ENCODE assay signal across 24 mouse cellular contexts in the genomic region with DNA sequence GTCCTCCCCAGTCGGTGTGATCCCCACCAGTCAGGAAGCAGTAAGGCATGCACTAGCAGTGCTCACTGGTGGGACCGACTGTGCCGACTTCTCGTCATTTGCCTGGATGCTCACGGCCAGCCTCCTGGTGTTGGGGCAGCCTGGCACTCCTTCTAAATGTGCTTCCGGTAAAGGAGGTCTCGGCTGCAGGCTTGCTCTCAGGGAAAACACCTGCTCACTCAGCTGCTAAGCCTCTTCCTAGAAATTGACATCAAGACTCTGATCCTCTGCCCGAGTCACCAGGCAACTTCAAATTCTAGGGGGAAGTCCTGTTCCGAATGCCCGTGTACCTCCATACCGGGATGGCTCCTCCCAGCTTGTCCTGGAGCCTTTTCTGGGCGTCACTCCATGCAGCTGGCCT. TPM values are rescaled to one million over a fixed set of nuclear protein-coding genes. Genes with fewer than 3 reads are reported as not detected.
DNase-seq lines count a peak whose midpoint lies in the region; ATAC-seq and TF ChIP-seq lines count a peak whose summit lies in the region.
"Had no signal": no experiment of that assay in that cellular context is flagged by ENCODE, and none has a peak within 500 bp of the region (broad histone marks: within the 10 kb centered on the region; RNA-seq: fewer than 3 reads in every experiment).

No protein-coding gene starts in this region.

- peak; percentile 21 for DNase-seq in gastrocnemius, postnatal 14 days
- DNase-seq in gastrocnemius, adult 18-20 months (ENCODE audit: low spot score), result no peak
- no peak for DNase-seq in midbrain, embryonic 10.5 days (ENCODE audit: low spot score)
- peak; percentile 61 for DNase-seq in CH12.LX (ENCODE audit: extremely low read depth)
- no peak for DNase-seq in thymus, adult 2 months
- DNase-seq: adrenal gland, adult 2 months; adrenal gland, postnatal 10 days; adrenal gland, postnatal 25 days; cerebellum, adult 11 months; cerebellum, adult 18-20 months; cerebellum, adult 8-10 months; cerebellum, adult 9-11 months; cerebellum, postnatal 14 days; cerebellum, postnatal 36 days; embryo, embryonic 11 days had no signal

- WGBS in midbrain, embryonic 13.5 days, result 90% methylated on average over 12 of the region's 12 CpGs
- 94% methylated on average over 12 of the region's 12 CpGs for WGBS in midbrain, embryonic 10.5 days
- 96% methylated on average over 12 of the region's 12 CpGs for WGBS in thymus, adult 2 months

- no peak overlapping the region for H3K9ac ChIP-seq in midbrain, embryonic 13.5 days (replicated peaks)
- no peak overlapping the region for H3K9ac ChIP-seq in CH12.LX (ENCODE audit: insufficient read depth, low read depth)
- H3K9ac ChIP-seq: embryonic facial prominence, embryonic 13.5 days; embryonic facial prominence, embryonic 15.5 days; forebrain, embryonic 13.5 days had no signal

- no peak overlapping the region for H3K4me2 ChIP-seq in midbrain, embryonic 13.5 days (replicated peaks)
- no peak overlapping the region for H3K4me2 ChIP-seq in CH12.LX (ENCODE audit: insufficient read depth, low read depth, poor library complexity, severe bottlenecking)
- H3K4me2 ChIP-seq in myocyte (ENCODE audit: low read depth), result no peak overlapping the region
- H3K4me2 ChIP-seq: embryonic facial prominence, embryonic 13.5 days; embryonic facial prominence, embryonic 15.5 days; forebrain, embryonic 13.5 days had no signal

- H3K36me3 ChIP-seq in midbrain, embryonic 13.5 days, result no peaks in the 10 kb centered on the region
- no peaks in the 10 kb centered on the region for H3K36me3 ChIP-seq in midbrain, embryonic 10.5 days
- H3K36me3 ChIP-seq in CH12.LX (replicated peaks in 1 of 2; ENCODE audit: control insufficient read depth in 1 of 2, insufficient read depth in 1 of 2, low read length in 1 of 2) (peaks cover 0 to 47% of the 10 kb centered on the region in 2 experiments), myocyte (ENCODE audit: control insufficient read depth, insufficient read depth) (peaks cover 11% of the 10 kb centered on the region)
- H3K36me3 ChIP-seq in thymus, adult 2 months (ENCODE audit: control insufficient read depth, insufficient read depth, low read length), result no peaks in the 10 kb centered on the region
- H3K36me3 ChIP-seq: embryonic facial prominence, embryonic 13.5 days; embryonic facial prominence, embryonic 15.5 days; G1E had no signal

- no peak overlapping the region for H3K4me3 ChIP-seq in midbrain, embryonic 13.5 days (replicated peaks)
- no peak overlapping the region for H3K4me3 ChIP-seq in midbrain, embryonic 10.5 days
- H3K4me3 ChIP-seq in CH12.LX (replicated peaks in 1 of 3; ENCODE audit: low read depth in 2 of 3, low read length in 2 of 3, poor library complexity in 1 of 3) (peak overlapping the region in 1 of 3 experiments; percentile 9), myocyte (no peak overlapping the region)
- H3K4me3 ChIP-seq in thymus, adult 2 months (ENCODE audit: control insufficient read depth, insufficient read depth, low read length), result no peak overlapping the region
- H3K4me3 ChIP-seq: embryonic facial prominence, embryonic 13.5 days; embryonic facial prominence, embryonic 15.5 days; erythroblast, embryonic 14.5 days; forebrain, embryonic 13.5 days had no signal

- dilution Hi-C loops in CH12.LX (cut with MboI; ENCODE audit: extremely low pct_ligation_motif_present, extremely low pct_unique_long_range_greater_than_20kb, low sequenced_read_pairs), result no loop called here

- TF ChIP-seq CTCF in CH12.LX (conservative IDR thresholded peaks at IDR 0.05 in 1 of 2, IDR thresholded peaks at IDR 0.05 in 1 of 2; ENCODE audit: low read depth in 2 of 2, low read length in 2 of 2), result no peak
- no peak for TF ChIP-seq CTCF in thymus, adult 2 months (IDR thresholded peaks at IDR 0.05; ENCODE audit: borderline replicate concordance, control insufficient read depth, extremely low read depth, insufficient read depth, low read length, poor library complexity)

- no peak for TF ChIP-seq RAD21 in CH12.LX (IDR thresholded peaks at IDR 0.05; ENCODE audit: low read depth, low read length)

- no peaks in the 10 kb centered on the region for H3K9me3 ChIP-seq in midbrain, embryonic 13.5 days
- no peaks in the 10 kb centered on the region for H3K9me3 ChIP-seq in midbrain, embryonic 10.5 days (replicated peaks)
- H3K9me3 ChIP-seq in CH12.LX (replicated peaks; ENCODE audit: low read length), result peaks cover 3% of the 10 kb centered on the region
- H3K9me3 ChIP-seq: embryonic facial prominence, embryonic 13.5 days; embryonic facial prominence, embryonic 15.5 days; forebrain, embryonic 13.5 days had no signal

- 0 out of 2 replicates have a peak, but pooled peaks have one; percentile 2 for ATAC-seq in midbrain, embryonic 13.5 days
- ATAC-seq: activated CD4-positive, CD25-positive, alpha-beta regulatory T cell, adult 4 months; Patski had no signal

- in situ Hi-C loops in CH12.LX (cut with MboI; ENCODE audit: low pct_ligation_motif_present, low pct_unique_long_range_greater_than_20kb, low sequenced_read_pairs), result loop anchor here (10.0 to 25.0 kb wide), 2 partner anchors 111 to 454 kb away; no protein-coding TSS in a partner anchor

- TF ChIP-seq POLR2A in CH12.LX (IDR thresholded peaks at IDR 0.05; ENCODE audit: low read depth, low read length), result no peak
- no peak for TF ChIP-seq POLR2A in myocyte (IDR thresholded peaks at IDR 0.05; ENCODE audit: insufficient read length, low read depth)
- TF ChIP-seq POLR2A in thymus, adult 2 months (IDR thresholded peaks at IDR 0.05; ENCODE audit: control insufficient read depth, extremely low read depth, insufficient read depth, low read length, poor library complexity), result no peak

- H3K79me2 ChIP-seq in CH12.LX (replicated peaks; ENCODE audit: control insufficient read depth, extremely low read depth, insufficient read depth, poor library complexity, severe bottlenecking) (no peaks in the 10 kb centered on the region), myocyte (ENCODE audit: control insufficient read depth, insufficient read depth) (peaks cover 15% of the 10 kb centered on the region)

- TF ChIP-seq EP300 in CH12.LX (IDR thresholded peaks at IDR 0.05; ENCODE audit: low read length), result no peak

- no peak overlapping the region for H3ac ChIP-seq in myocyte (ENCODE audit: control insufficient read depth, insufficient read length)

- no peaks in the 10 kb centered on the region for H3K4me1 ChIP-seq in midbrain, embryonic 13.5 days (replicated peaks)
- H3K4me1 ChIP-seq in midbrain, embryonic 10.5 days, result no peaks in the 10 kb centered on the region; the same call in 1 of the 2 replicates
- H3K4me1 ChIP-seq in CH12.LX (ENCODE audit: control insufficient read depth in 1 of 2, insufficient read depth in 2 of 2), result peaks cover 15 to 63% of the 10 kb centered on the region in 2 experiments
- no peaks in the 10 kb centered on the region for H3K4me1 ChIP-seq in thymus, adult 2 months (replicated peaks; ENCODE audit: control insufficient read depth, insufficient read depth, low read length)
- H3K4me1 ChIP-seq: embryonic facial prominence, embryonic 15.5 days; forebrain, embryonic 13.5 days had no signal

- no peaks in the 10 kb centered on the region for H3K27me3 ChIP-seq in midbrain, embryonic 13.5 days
- no peaks in the 10 kb centered on the region for H3K27me3 ChIP-seq in midbrain, embryonic 10.5 days (ENCODE audit: low read depth, poor library complexity, severe bottlenecking)
- no peaks in the 10 kb centered on the region for H3K27me3 ChIP-seq in CH12.LX (replicated peaks)
- H3K27me3 ChIP-seq in myocyte (ENCODE audit: control insufficient read depth, insufficient read depth, insufficient read length), result no peaks in the 10 kb centered on the region
- H3K27me3 ChIP-seq in thymus, adult 2 months (ENCODE audit: control insufficient read depth, insufficient read depth, low read length), result no peaks in the 10 kb centered on the region
- H3K27me3 ChIP-seq: embryonic facial prominence, embryonic 13.5 days; embryonic facial prominence, embryonic 15.5 days; forebrain, embryonic 13.5 days; Patski had no signal

- intact Hi-C loops in gastrocnemius, postnatal 14 days (cut with DNase I; ENCODE audit: low total_unique reads), result no loop called here

- H3K27ac ChIP-seq in midbrain, embryonic 13.5 days, result no peak overlapping the region
- H3K27ac ChIP-seq in midbrain, embryonic 10.5 days (replicated peaks), result no peak overlapping the region
- H3K27ac ChIP-seq in CH12.LX (ENCODE audit: insufficient read depth, low read depth), result no peak overlapping the region
- H3K27ac ChIP-seq in thymus, adult 2 months (ENCODE audit: control insufficient read depth, insufficient read depth, low read length), result no peak overlapping the region
- H3K27ac ChIP-seq: embryonic facial prominence, embryonic 13.5 days; embryonic facial prominence, embryonic 15.5 days; forebrain, embryonic 13.5 days had no signal

TF ChIP-seq in CH12.LX, 34 proteins besides CTCF, POLR2A, EP300 and RAD21 (continues in another document):
- TF ChIP-seq TCF12 (IDR thresholded peaks at IDR 0.05; ENCODE audit: low read depth, low read length) (peak; percentile 13; the same call in 1 of the 2 replicates), JUN (IDR thresholded peaks at IDR 0.05; ENCODE audit: insufficient read depth, low read depth, low read length) (no peak), MEF2A (IDR thresholded peaks at IDR 0.05; ENCODE audit: borderline replicate concordance, low read depth, low read length) (no peak), ETS1 (conservative IDR thresholded peaks at IDR 0.05; ENCODE audit: low read depth, low read length) (0 out of 2 replicates have a peak, but pooled peaks have one; percentile 24), MYC (IDR thresholded peaks at IDR 0.05; ENCODE audit: low read depth, low read length) (no peak)

TF ChIP-seq in myocyte, 11 proteins besides CTCF, POLR2A, EP300 and RAD21:
- TF ChIP-seq MYOD1 (IDR thresholded peaks at IDR 0.05; ENCODE audit: control insufficient read depth in 1 of 3, insufficient read length in 2 of 3, low read depth in 2 of 3), result peak in 1 of 3 experiments; percentile 50
- TF ChIP-seq TCF3 (IDR thresholded peaks at IDR 0.05; ENCODE audit: insufficient read length, low read depth), result no peak
- no peak for TF ChIP-seq POLR2AphosphoS2 (IDR thresholded peaks at IDR 0.05; ENCODE audit: insufficient read length, low read depth)
- no peak for TF ChIP-seq MAX (IDR thresholded peaks at IDR 0.05; ENCODE audit: low read depth)
- no peak for TF ChIP-seq REST (IDR thresholded peaks at IDR 0.05; ENCODE audit: insufficient read depth, insufficient read length)
- TF ChIP-seq MYOG (IDR thresholded peaks at IDR 0.05; ENCODE audit: control insufficient read depth in 1 of 3, insufficient read depth in 1 of 3, insufficient read length in 2 of 3, low read depth in 2 of 3), result peak in 2 of 3 experiments; percentile 3 to 4

RNA-seq across cellular contexts. Expression of a gene that starts 41.7 kb away (rescaled TPM):
- total RNA-seq in gastrocnemius, postnatal 14 days (2021), result 10 to 100 TPM; 22.5 to 28.4 TPM
- total RNA-seq in gastrocnemius, adult 18-20 months (2021), result 1 to 10 TPM; 8.5 to 8.9 TPM
- 30.6 and 31.1 TPM in 2 replicates for polyA plus RNA-seq in midbrain, embryonic 13.5 days (2015; fragmentation: Nextera tagmentation; extraction: Ambion mirVana)
- 32.9 and 38.4 TPM in 2 replicates for polyA plus RNA-seq in midbrain, embryonic 10.5 days (2016; fragmentation: Nextera tagmentation; extraction: Ambion mirVana)
- 11.1 and 12.6 TPM in 2 replicates for total RNA-seq in CH12.LX (2012; rRNA removed)
- total RNA-seq in CH12.LX (2014; rRNA removed), result 12.2 and 15.1 TPM in 2 replicates
- 50.2 and 69.8 TPM in 2 replicates for polyA plus RNA-seq in CH12.LX (2012; ENCODE audit: insufficient read length, low read depth)
- 417 TPM for polyA plus RNA-seq in myocyte (2012; fragmentation: generic; extraction: Trizol)
- polyA plus RNA-seq in thymus, adult 2 months (2012; rRNA removed), result 34.9 and 48.1 TPM in 2 replicates

Comparison
In these comparisons a context has a peak if more than half of its experiments do, and no peak if none do; other contexts are left out.
1. DNase-seq: peak in gastrocnemius, postnatal 14 days (single experiment) and CH12.LX (single experiment); none in gastrocnemius, adult 18-20 months (single experiment), midbrain, embryonic 10.5 days (single experiment) and thymus, adult 2 months (single experiment).